In genomic region chr6:91110323-91111020, GRCm38 (mm10) we compare ENCODE assay signal across 12 mouse cellular contexts. TPM values are rescaled to one million over a fixed set of nuclear protein-coding genes. Genes with fewer than 3 reads are reported as not detected.
DNase-seq lines count a peak whose midpoint lies in the region; ATAC-seq lines count a peak whose summit lies in the region.
"Had no signal": no experiment of that assay in that cellular context is flagged by ENCODE, and none has a peak within 500 bp of the region (broad histone marks: within the 10 kb centered on the region; RNA-seq: fewer than 3 reads in every experiment).

No protein-coding gene starts in this region.

- H3K36me3 ChIP-seq in hindbrain, embryonic 12.5 days: no peaks in the 10 kb centered on the region
- H3K36me3 ChIP-seq: heart, embryonic 15.5 days; neural tube, embryonic 12.5 days had no signal

- H3K27me3 ChIP-seq in hindbrain, embryonic 12.5 days: no peaks in the 10 kb centered on the region
- H3K27me3 ChIP-seq: heart, embryonic 15.5 days; neural tube, embryonic 12.5 days had no signal

- DNase-seq in spleen, adult 18-20 months: peak; percentile 14 to 35
- no peak for DNase-seq in spleen, adult 12 weeks (ENCODE audit: low spot score)
- peak; percentile 60 for DNase-seq in naive thymus-derived CD4-positive, alpha-beta T cell, adult 2 months (ENCODE audit: low read depth)
- DNase-seq in layer of hippocampus, adult 8-10 months (ENCODE audit: low spot score in 2 of 2): no peak
- DNase-seq in adrenal gland, postnatal 25 days: no peak
- no peak for DNase-seq in cerebellum, adult 9-10 months
- DNase-seq: layer of hippocampus, postnatal 36 days had no signal

- no peak overlapping the region for H3K4me2 ChIP-seq in hindbrain, embryonic 12.5 days (replicated peaks)
- H3K4me2 ChIP-seq: heart, embryonic 15.5 days; neural tube, embryonic 12.5 days had no signal

- H3K4me3 ChIP-seq in hindbrain, embryonic 12.5 days: no peak overlapping the region
- H3K4me3 ChIP-seq: heart, embryonic 15.5 days; midbrain, embryonic 10.5 days; neural tube, embryonic 12.5 days had no signal

- WGBS in hindbrain, embryonic 12.5 days: 78% methylated on average over 13 of the region's 13 CpGs

- H3K4me1 ChIP-seq in hindbrain, embryonic 12.5 days: peaks cover 14% of the 10 kb centered on the region
- H3K4me1 ChIP-seq: heart, embryonic 15.5 days had no signal

- H3K9ac ChIP-seq in hindbrain, embryonic 12.5 days: no peak overlapping the region
- H3K9ac ChIP-seq: heart, embryonic 15.5 days; neural tube, embryonic 12.5 days had no signal

- H3K9me3 ChIP-seq in hindbrain, embryonic 12.5 days (replicated peaks): no peaks in the 10 kb centered on the region
- H3K9me3 ChIP-seq: heart, embryonic 15.5 days; midbrain, embryonic 10.5 days; neural tube, embryonic 12.5 days had no signal

- peak; percentile 59 to 65 for ATAC-seq in hematopoietic stem cell, adult 5-6 weeks (replicated peaks in 1 of 2; ENCODE audit: insufficient read depth in 1 of 2, low FRiP score in 2 of 2, low TSS enrichment in 1 of 2, low read depth in 1 of 2, poor library complexity in 2 of 2, severe bottlenecking in 2 of 2)
- ATAC-seq in hindbrain, embryonic 12.5 days (ENCODE audit: low FRiP score): no peak

- no peak overlapping the region for H3K27ac ChIP-seq in hindbrain, embryonic 12.5 days
- H3K27ac ChIP-seq: heart, embryonic 15.5 days; midbrain, embryonic 10.5 days; neural tube, embryonic 12.5 days had no signal

RNA-seq across cellular contexts. Expression of gene Nup210, which starts 6.2 kb away (rescaled TPM):
- 140 and 155 TPM in 2 replicates for total RNA-seq in hematopoietic stem cell, adult 5-6 weeks (2017)
- total RNA-seq in layer of hippocampus, adult 8-10 months (2022): 10 to 100 TPM; 17.1 to 30.9 (median 20.7) TPM
- 3.9 and 6.3 TPM in 2 replicates for total RNA-seq in adrenal gland, postnatal 25 days (2021)
- 19.1 and 19.8 TPM in 2 replicates for polyA plus RNA-seq in hindbrain, embryonic 12.5 days (2016; fragmentation: Nextera tagmentation; extraction: Ambion mirVana)

RNA-seq across cellular contexts. Expression of gene Hdac11, which starts 46.0 kb away (rescaled TPM):
- total RNA-seq in hematopoietic stem cell, adult 5-6 weeks (2017): 6.4 and 11.7 TPM in 2 replicates
- total RNA-seq in layer of hippocampus, adult 8-10 months (2022): 100 to 1,000 TPM; 165 to 192 (median 179) TPM
- 6.6 and 9.9 TPM in 2 replicates for total RNA-seq in adrenal gland, postnatal 25 days (2021)
- 18.8 and 23.2 TPM in 2 replicates for polyA plus RNA-seq in hindbrain, embryonic 12.5 days (2016; fragmentation: Nextera tagmentation; extraction: Ambion mirVana)

Comparison
In these comparisons a context has a peak if more than half of its experiments do, and no peak if none do; other contexts are left out.
1. DNase-seq: peak in spleen, adult 18-20 months (2 of 2) and naive thymus-derived CD4-positive, alpha-beta T cell, adult 2 months (single experiment); none in spleen, adult 12 weeks (single experiment), layer of hippocampus, adult 8-10 months (0 of 2), adrenal gland, postnatal 25 days (single experiment) and cerebellum, adult 9-10 months (single experiment).
2. RNA of gene Hdac11, which starts 46.0 kb away (total RNA-seq): 165 to 192 TPM in layer of hippocampus, adult 8-10 months; 6.6 to 9.9 TPM in adrenal gland, postnatal 25 days and 6.4 to 11.7 TPM in hematopoietic stem cell, adult 5-6 weeks; every median in the first group is over 10 times any median in the second.